Mouse (Mus musculus): Measurements from ENCODE around the gene Spata32. TPM values are rescaled to one million over a fixed set of nuclear protein-coding genes. Genes with fewer than 3 reads are reported as not detected.

Gene Spata32
- total and polyA plus RNA-seq, 2 experiments: not detected

- Histone ChIP-seq H3K27me3 (ENCODE audit: control insufficient read depth, insufficient read depth, low read length) (no peaks in the 10 kb centered on the region), H3K36me3 (ENCODE audit: control insufficient read depth, insufficient read depth, low read length) (no peaks in the 10 kb centered on the region), H3K4me1 (ENCODE audit: control insufficient read depth, insufficient read depth, low read length) (no peaks in the 10 kb centered on the region), H3K27ac (replicated peaks; ENCODE audit: insufficient read depth, low read depth, low read length) (no peak overlapping the region), H3K4me3 (ENCODE audit: insufficient read depth, low read depth, low read length) (no peak overlapping the region), H3K79me2 (ENCODE audit: control insufficient read depth, insufficient read depth, low read length) (no peaks in the 10 kb centered on the region), H3K9ac (ENCODE audit: low read depth, low read length) (no peak overlapping the region)
- no peak for DNase-seq (ENCODE audit: extremely low read depth, low read depth, low spot score)
- 80% methylated on average over 15 of the region's 15 CpGs for WGBS
- TF ChIP-seq POLR2A (IDR thresholded peaks at IDR 0.05; ENCODE audit: extremely low read depth, insufficient read depth, low read length) (no peak), CTCF (IDR thresholded peaks at IDR 0.05; ENCODE audit: low read depth, low read length) (no peak)
Measured at GRCm38 (mm10) chr11:103177815-103178485, 40.3 kb downstream of the Spata32 start.

GRCm38 (mm10) chr11:103177216-103177615, 41.0 kb downstream of the Spata32 start:
- H3K9ac ChIP-seq (ENCODE audit: low read depth, low read length): no peak overlapping the region
- H3K79me2 ChIP-seq (ENCODE audit: control insufficient read depth, insufficient read depth, low read length): no peaks in the 10 kb centered on the region
- H3K27ac ChIP-seq (replicated peaks; ENCODE audit: insufficient read depth, low read depth, low read length): no peak overlapping the region
- WGBS: 81% methylated on average over 5 of the region's 5 CpGs
- H3K27me3 ChIP-seq (ENCODE audit: control insufficient read depth, insufficient read depth, low read length): no peaks in the 10 kb centered on the region
- DNase-seq (ENCODE audit: extremely low read depth, low read depth, low spot score): no peak
- no peaks in the 10 kb centered on the region for H3K4me1 ChIP-seq (ENCODE audit: control insufficient read depth, insufficient read depth, low read length)
- H3K36me3 ChIP-seq (ENCODE audit: control insufficient read depth, insufficient read depth, low read length): no peaks in the 10 kb centered on the region
- H3K4me3 ChIP-seq (ENCODE audit: insufficient read depth, low read depth, low read length): no peak overlapping the region
- TF ChIP-seq POLR2A (IDR thresholded peaks at IDR 0.05; ENCODE audit: extremely low read depth, insufficient read depth, low read length) (no peak), CTCF (IDR thresholded peaks at IDR 0.05; ENCODE audit: low read depth, low read length) (no peak)

- H3K27ac ChIP-seq (replicated peaks; ENCODE audit: insufficient read depth, low read depth, low read length): no peak overlapping the region
- no peak for DNase-seq (ENCODE audit: extremely low read depth, low read depth, low spot score)
- WGBS: 94% methylated on average over 1 of the region's 1 CpGs
- TF ChIP-seq POLR2A (IDR thresholded peaks at IDR 0.05; ENCODE audit: extremely low read depth, insufficient read depth, low read length) (no peak), CTCF (IDR thresholded peaks at IDR 0.05; ENCODE audit: low read depth, low read length) (no peak)
- no peak overlapping the region for H3K4me3 ChIP-seq (ENCODE audit: insufficient read depth, low read depth, low read length)
- H3K4me1 ChIP-seq (ENCODE audit: control insufficient read depth, insufficient read depth, low read length): no peaks in the 10 kb centered on the region
- no peaks in the 10 kb centered on the region for H3K79me2 ChIP-seq (ENCODE audit: control insufficient read depth, insufficient read depth, low read length)
- no peaks in the 10 kb centered on the region for H3K27me3 ChIP-seq (ENCODE audit: control insufficient read depth, insufficient read depth, low read length)
- no peaks in the 10 kb centered on the region for H3K36me3 ChIP-seq (ENCODE audit: control insufficient read depth, insufficient read depth, low read length)
- no peak overlapping the region for H3K9ac ChIP-seq (ENCODE audit: low read depth, low read length)
Measured at GRCm38 (mm10) chr11:103176510-103176909, 41.7 kb downstream of the Spata32 start.

- Histone ChIP-seq H3K9ac (ENCODE audit: low read depth, low read length) (no peak overlapping the region), H3K27me3 (ENCODE audit: control insufficient read depth, insufficient read depth, low read length) (peaks cover 3% of the 10 kb centered on the region; the same call in 1 of the 2 replicates), H3K79me2 (ENCODE audit: control insufficient read depth, insufficient read depth, low read length) (no peaks in the 10 kb centered on the region), H3K4me1 (ENCODE audit: control insufficient read depth, insufficient read depth, low read length) (no peaks in the 10 kb centered on the region), H3K27ac (replicated peaks; ENCODE audit: insufficient read depth, low read depth, low read length) (no peak overlapping the region), H3K36me3 (ENCODE audit: control insufficient read depth, insufficient read depth, low read length) (no peaks in the 10 kb centered on the region), H3K4me3 (ENCODE audit: insufficient read depth, low read depth, low read length) (no peak overlapping the region)
- WGBS: 83% methylated on average over 14 of the region's 14 CpGs
- DNase-seq (ENCODE audit: extremely low read depth, low read depth, low spot score): no peak
- TF ChIP-seq CTCF (IDR thresholded peaks at IDR 0.05; ENCODE audit: low read depth, low read length) (no peak), POLR2A (IDR thresholded peaks at IDR 0.05; ENCODE audit: extremely low read depth, insufficient read depth, low read length) (no peak)
Measured at GRCm38 (mm10) chr11:103175688-103176442, 42.4 kb downstream of the Spata32 start.

GRCm38 (mm10) chr11:103174891-103175391, 43.3 kb downstream of the Spata32 start:
- no peak overlapping the region for H3K9ac ChIP-seq (ENCODE audit: low read depth, low read length)
- 68% methylated on average over 8 of the region's 8 CpGs for WGBS
- no peak overlapping the region for H3K27ac ChIP-seq (replicated peaks; ENCODE audit: insufficient read depth, low read depth, low read length)
- no peaks in the 10 kb centered on the region for H3K4me1 ChIP-seq (ENCODE audit: control insufficient read depth, insufficient read depth, low read length)
- H3K27me3 ChIP-seq (ENCODE audit: control insufficient read depth, insufficient read depth, low read length): peaks cover 3% of the 10 kb centered on the region; the same call in 1 of the 2 replicates
- no peak overlapping the region for H3K4me3 ChIP-seq (ENCODE audit: insufficient read depth, low read depth, low read length)
- H3K79me2 ChIP-seq (ENCODE audit: control insufficient read depth, insufficient read depth, low read length): no peaks in the 10 kb centered on the region
- H3K36me3 ChIP-seq (ENCODE audit: control insufficient read depth, insufficient read depth, low read length): no peaks in the 10 kb centered on the region
- no peak for TF ChIP-seq POLR2A (IDR thresholded peaks at IDR 0.05; ENCODE audit: extremely low read depth, insufficient read depth, low read length)
- TF ChIP-seq CTCF (IDR thresholded peaks at IDR 0.05; ENCODE audit: low read depth, low read length): no peak
- peak; percentile 16 for DNase-seq (ENCODE audit: extremely low read depth, low read depth, low spot score)

Measured in liver, adult 2 months (tissue).